Mouse (Mus musculus): ENCODE measurements at regions not wholly inside any gene's neighbourhood (a gene's known extent, or its start where the extent isn't known, plus 50 kb on each side); places are given as distances from the start of the nearest gene placed in this dataset.

DNA sequence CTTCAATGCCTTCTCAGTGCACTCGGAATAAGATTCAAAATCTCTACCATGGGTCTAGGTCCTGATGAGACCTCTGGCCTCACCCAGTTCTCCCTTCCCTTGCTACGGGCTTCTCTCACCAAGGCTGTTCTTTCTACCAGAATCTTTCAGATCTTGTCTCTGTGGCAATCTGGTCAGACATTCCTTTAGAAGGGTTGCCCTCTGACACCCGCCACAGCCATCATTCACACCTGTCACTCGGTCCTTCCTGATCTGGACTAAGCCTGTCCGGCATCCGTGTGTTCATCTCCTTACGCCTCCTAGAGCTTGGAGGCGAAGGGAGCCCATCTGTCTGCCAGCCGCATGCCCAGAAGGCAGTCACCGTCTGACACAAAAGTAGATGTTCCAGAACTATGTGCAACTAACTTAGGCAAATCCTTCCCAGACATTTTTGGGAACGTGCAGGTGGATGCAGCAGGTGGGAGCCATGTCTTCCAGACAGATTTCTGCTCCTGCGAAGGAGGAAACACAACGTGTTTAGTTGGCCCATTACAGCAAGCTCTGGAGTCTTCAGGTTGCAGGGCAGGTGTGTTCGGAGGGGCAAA lies 77.7 kb downstream of the Fam76b start:
- no peak for ATAC-seq

DNA sequence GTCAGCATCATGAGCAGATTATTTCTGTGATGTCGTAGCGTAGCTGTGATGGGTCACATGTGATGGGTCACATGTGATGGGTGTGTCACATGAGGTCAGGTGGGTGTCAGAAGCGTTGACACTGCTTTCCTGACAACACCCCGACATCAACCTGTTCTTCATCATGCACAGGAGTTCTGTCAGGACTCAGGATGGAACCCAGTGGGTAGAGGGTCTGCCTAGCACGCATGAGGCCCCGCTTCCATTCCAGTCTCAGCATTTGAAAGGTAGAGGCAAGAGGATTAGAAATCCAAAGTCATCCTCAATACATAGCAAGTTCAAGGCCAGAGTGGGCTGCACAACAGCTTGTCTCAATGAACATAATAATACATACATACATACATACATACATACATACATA lies 79.2 kb downstream of the Fam76b start:
- no peak for ATAC-seq

DNA sequence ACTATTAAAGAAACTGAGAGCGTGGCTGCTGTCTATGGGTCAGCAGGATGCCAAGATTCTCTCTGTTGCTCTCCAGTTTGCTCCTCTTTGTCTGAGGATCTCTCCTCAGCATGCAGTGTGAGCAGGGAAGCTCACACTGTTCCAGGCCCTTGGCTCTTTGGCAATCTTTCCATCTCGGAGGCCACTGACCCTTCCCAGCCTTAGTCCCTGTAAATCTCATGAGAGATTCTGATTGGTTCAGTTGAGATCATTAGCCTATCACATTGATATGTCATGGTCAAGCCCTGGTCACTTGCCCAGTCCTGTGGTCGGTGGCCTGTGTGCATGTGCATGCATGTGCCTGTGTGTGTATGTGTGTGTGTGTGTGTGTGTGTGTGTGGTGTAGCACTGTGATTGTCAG lies 82.1 kb downstream of the Fam76b start:
- no peak for ATAC-seq

DNA sequence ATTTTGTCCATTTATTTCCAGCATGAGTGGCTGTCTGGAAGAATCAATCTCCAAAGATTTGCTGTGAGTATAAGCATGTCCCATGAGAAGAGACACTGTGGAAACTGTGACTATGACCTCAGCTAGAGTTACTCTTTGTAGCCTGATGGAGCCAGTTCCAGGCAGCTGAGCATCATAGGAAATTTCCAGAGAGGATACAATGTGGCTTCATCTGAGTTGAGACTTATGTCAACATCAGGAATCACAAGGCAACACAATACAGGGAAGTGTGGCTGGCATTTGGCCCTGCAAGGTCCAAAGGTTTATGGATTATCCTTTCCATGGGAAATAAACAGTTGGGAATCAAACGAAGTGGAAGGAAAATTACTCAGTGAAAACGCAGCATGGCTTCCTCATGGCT lies 82.6 kb downstream of the Fam76b start:
- ATAC-seq = no peak

DNA sequence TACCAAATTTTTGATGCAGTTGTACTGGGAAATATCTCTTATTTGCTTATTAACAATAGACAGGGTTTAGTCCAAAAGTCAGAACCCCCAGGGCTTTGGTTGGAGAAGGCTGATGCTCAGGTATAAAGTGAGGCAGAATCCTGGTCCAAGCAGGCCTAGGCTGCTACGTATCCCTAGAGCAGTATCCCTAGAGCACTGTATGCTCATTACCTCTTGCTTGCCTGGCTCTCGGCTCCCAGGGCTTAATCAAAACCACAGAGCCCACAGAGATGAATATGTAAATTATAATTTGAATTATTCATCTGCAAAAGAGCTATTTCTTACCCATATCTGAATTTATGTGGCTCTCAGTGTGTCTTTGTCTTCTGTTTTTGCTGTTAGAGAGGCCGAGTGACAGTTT lies 85.9 kb downstream of the Fam76b start:
- ATAC-seq = no peak

DNA sequence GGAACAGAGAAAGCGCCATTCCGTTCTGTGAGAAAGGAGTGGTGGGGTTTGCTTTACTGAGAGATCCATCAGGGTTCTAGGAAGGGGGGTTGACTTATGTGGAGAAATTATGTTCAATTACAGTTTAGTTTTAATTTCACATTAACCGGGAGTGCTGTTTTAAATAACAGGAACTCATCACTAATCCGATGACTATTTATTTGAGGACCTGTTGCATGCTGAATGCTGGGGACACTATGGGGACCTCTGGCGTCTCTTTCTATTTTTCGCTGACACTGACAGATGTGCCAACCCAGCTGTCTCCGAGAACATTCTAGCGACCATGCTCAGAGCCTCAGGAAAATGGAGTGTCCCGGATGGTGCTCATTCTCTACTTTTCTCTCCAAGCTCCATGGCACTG lies 86.6 kb downstream of the Fam76b start:
- no peak for ATAC-seq

DNA sequence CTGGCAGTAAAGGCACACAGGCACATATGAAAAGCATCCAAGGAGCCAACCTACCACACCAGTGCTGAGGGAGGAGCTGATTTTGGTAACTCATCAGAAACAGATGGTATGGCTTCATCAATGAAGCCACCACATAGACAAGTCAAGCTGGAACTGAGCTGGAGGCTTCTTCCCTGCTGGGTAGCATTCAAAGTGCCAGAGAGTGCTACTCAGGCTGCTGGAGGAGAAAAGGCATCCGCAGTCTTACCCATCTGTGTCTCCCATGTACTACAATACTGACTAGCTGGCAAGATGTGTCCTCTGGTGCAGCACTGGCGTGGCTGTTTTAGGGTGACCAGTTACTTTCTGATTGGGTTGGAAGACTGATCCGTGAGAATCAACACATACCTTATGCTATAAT lies 87.3 kb downstream of the Fam76b start:
- ATAC-seq = no peak

DNA sequence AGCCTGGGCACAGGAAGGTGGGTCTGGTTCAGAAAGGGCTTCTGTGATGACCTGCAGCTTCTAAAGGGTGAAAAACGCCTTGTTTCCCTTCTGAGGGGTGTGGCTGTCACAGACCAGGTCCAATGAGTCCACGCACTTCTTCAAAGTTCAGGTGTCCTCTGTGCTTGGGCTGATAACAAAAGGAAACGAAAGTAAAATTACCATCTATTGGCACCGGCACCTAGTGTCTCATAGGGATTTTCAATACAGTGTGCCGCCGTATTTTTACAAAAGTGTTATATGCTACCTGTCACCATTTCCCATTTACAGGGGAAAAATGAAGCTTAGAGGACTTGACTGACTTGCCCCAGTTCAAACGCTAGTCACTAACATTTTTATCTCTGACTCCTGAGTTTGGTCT lies 89.3 kb downstream of the Fam76b start:
- peak; percentile 46 for ATAC-seq

DNA sequence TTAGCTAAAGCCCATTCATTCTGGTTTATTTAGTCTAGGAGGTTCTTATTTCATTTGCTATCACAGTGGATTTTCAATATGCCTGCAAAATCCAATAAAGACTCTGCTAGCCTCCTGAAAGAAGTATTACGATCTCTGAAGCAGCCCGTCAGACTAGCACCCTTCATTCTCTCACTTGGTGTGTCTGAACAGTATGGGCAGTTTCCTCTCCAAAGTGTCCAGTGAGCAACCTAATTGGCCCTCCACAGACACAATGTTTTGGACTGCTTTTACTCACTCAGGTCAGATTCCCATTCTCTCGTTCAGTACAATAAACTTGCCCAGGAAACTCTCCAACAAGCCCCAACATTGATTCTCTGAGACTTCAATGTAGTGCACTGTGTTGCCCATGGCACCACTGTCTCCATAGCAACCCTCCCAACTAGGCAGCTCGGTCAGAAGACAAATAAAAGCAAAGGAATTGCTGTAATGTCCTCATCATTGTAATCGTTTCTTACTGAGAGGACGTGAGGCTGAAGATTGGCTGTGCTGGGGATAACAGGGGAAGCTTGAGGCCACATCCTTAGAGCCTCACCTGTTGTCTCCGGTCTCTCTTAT lies 91.2 kb downstream of the Fam76b start:
- ATAC-seq = no peak

DNA sequence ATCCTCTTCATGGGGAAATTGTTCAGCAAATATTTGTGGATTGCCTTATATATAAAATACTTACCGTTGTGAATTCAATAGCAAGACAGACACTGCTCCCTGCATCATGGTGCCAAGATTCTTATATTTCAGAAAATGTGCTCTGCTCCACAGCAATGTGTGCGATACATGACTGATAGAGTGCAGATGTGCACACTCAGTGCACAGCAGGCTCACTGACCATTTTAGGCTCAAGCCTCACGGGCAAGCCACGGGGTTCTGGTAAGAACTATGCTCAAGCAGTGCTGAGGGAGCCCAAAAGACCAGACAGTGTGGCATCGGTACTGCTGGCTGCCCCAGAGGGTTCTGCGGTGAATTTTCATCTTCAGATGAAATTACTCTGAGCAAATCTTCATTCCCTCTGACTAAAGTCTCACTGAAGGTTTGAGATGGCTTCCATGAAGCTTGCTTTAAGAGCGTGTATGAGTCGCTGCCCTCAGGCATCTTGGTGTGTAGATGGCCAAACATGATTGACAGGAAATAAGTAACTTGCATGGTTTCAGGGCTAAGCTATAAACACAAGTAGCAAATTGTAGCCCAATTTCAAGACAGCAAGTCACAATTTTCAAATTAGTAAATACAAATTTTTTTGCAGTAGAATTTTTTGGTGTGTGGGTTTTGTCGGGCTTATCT lies 92.4 kb downstream of the Fam76b start:
- ATAC-seq = no peak

DNA sequence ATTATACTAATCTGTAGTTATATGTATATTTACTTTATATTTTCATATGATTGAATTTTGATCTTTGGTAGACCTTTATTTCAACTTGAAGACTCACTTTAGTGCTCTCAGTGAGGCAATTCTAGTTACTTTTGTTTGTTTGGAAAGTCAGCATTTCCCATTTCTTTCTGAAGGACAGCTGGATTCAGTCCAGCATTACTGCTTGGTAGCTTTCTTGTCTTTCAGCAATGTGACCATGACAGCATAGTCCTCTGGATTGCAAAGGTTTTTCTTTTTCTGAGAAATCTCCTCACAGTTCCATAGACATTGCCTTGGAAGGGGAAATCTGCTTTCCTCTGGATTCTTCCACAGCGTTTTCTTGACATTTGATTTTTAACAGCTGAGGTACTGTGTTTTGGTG lies 93.1 kb downstream of the Fam76b start:
- no peak for ATAC-seq

DNA sequence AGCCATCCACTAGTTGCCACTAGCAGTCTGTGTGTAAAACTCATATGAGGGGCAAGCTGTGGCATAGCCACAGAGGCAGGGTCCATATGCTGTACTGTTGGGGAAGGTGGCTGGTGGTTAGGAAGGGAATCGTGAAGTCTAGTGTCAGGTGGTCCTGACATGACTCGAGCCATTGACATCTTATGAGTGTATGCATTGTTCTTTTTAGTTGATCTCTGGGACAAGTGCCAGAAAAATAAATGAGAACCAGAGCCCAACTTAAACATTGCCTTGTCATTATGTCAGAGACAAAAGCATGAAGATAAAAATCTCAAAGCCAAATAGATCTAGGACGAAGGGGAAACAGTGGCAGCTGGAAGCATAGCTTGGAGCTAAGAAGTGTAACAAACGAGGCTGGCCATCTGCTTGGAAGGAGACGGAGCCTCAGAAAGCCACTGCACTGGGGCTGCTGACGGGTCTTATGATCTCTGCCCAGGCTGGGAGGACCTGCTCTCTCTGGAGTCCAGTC lies 104.5 kb downstream of the Fam76b start:
- ATAC-seq = no peak

DNA sequence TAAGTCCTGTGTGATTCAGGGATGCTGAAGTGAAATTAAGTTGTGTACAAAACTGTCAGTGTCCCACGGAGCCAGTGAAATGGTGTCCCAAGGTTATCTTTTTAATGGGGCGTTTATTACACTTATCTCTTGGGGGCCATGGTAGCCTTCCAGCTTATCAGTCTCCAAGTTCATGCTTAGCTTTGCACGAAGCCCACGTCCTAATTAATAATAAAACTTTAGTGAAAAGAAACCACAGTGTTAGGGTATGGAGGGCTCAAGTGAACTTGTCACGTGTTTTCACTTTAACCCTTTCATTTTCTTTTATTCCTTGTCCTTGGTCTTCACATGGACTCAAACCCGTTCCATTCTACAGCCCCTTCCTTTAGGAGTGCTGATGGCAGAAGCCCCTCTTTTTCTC lies 105.9 kb downstream of the Fam76b start:
- ATAC-seq = no peak

DNA sequence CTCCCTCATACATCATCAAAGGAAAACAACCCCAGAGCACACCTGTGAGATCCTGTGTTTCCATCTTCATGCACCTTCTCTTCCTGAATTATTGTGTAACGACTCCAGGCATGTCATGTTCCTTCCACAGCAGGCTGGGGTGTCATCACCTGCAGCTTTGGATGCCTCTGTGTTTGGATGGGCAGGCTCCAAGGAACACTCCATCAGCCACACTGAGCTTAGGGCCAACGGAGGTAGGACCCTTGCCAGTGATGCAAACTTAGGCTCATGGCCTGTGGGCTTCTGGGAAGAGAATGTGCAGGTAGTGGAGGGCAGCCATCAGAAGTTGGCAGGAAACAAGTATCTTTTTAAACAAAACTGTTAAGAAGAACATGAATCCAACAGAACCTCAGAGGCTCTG lies 109.8 kb downstream of the Fam76b start:
- no peak for ATAC-seq

DNA sequence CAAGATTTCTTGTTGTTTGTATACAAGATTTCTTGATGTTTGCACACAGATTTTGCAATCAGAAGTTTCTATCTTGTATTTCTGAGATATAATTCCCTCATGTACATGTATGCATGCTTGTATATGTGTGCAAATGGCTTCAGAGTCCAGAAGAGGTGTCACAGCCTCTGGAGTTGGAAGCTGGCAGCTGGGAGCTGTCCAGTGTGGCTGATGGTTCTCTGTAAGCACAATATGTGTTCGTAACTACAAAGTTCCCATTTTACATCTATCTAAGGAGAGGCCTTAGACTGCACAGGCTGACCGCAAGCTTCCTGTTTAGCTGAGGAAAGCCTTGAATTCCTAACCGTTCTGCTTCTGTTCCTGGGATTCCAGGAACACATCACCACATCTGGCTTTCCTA lies 119.0 kb downstream of the Fam76b start:
- ATAC-seq = no peak

DNA sequence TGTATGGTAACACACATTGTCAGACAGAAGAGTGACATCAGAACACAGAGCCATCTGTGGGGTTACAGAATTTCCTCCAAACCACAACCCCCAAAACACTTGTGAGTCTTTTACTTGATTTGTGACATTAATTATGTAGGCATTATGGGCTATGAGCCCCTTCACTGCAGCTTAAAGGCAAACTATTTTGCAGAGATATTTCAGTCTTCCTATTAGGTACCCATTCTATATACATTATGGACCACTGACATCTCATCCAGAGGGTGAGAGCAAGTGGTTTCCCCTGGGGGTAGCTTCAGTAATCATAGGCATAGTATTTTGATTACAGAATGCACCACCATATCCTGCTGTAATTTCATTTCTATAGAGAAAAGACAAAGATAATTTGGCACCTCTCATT lies 124.6 kb downstream of the Fam76b start:
- no peak for ATAC-seq

DNA sequence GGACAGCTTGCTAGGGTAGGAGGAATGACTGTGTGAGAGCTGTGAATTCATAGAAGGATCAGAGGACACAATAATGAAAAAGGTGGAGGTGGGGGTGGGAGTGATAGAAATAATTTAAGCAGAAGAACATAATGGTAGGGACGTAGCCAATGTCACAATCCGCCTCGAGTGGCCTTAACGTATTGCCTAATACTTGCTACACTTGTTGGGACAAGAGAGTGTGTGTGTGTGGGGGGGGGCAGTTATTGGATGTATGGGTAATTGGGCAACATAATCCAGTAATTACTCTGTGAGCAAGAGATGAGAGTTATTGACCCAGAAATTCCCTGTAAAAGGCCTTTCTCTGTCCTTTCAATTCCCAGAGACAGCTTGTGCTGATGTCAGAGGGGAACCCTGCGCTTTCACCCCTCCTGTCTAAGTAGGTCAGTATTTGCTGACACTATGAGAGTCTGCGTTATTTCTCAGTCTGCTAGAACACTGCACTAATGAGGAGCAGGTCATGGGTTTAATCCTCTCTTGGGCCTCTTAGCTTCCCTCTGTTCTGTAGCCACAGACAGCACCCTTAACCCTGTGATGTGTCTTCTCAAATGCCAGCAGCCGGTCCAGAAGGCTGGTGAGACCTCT lies 135.7 kb downstream of the Fam76b start:
- no peak for ATAC-seq

DNA sequence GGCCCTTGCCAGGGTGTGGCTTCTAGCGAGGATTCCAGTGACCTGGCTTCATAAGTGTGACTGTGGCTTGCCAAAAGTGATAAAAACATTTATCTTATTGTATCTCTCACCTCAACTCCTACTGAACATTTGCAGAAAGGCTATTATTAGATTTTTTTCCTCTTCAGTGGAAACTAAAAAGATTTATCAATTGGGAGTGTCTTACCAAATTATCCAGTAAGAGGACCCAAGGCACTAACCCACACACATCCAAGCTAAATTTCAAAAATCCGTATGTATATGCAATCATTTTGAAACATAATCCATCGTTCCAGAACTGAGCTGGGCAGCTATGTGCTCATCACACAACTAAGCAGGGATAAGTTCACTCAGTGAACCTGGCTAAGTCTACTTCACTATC lies 136.3 kb downstream of the Fam76b start:
- ATAC-seq = no peak

DNA sequence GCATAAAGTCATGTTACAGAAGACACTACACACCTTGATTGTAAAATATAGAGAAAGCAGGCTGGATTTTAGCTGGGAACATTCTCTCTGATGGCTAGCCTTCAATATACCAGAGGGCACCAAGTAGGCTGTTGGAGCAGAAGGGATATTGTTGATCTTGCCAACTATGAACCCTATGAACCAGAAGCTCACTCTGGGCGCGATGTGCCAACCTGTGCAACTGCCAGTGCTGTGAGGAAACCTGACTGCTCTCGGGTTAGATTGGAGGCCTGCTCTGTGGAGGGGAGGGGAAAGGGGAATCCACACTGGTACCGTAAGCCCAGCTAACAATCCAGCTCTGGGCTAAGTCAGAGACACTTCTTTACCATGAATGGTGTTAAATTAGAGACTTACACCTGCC lies 136.7 kb downstream of the Fam76b start:
- ATAC-seq = no peak

DNA sequence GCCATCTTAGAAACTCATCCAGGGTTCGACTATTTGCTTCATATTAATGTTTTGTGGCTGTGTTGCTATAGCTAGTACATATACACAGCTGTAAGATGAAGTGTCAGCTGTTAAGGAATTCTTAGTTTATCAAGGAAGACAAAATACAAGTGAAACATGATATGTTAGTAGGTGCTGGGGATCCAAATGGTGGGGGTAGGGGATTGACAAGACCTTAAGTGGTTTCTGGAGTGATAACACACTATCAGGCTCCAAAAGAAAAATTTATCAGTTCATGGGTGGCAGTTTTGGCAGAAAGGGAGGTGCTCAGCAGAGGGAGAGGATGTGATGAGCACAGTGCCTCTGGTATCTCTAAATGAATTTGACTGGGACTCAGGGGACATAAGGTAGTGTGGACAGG lies 138.7 kb downstream of the Fam76b start:
- ATAC-seq = no peak

DNA sequence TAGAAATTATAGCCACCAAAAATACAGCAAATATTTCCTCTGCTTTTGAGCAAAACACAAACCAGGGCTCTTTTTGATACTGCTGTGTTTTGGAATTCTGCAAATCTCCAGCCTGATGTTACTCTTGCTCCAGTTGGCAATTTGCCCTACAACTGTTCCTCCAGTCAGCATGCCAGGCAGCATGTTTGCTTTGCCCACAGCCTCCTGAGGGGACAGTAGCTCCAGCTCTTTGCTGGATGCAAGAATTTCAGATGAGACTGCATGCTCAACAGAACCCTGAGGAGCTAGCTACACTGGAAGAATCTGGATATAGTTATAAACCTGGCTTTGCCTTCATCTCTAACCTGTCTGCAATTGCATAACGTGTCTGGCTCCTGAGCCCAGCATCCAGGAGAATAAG lies 141.7 kb downstream of the Fam76b start:
- ATAC-seq = no peak

DNA sequence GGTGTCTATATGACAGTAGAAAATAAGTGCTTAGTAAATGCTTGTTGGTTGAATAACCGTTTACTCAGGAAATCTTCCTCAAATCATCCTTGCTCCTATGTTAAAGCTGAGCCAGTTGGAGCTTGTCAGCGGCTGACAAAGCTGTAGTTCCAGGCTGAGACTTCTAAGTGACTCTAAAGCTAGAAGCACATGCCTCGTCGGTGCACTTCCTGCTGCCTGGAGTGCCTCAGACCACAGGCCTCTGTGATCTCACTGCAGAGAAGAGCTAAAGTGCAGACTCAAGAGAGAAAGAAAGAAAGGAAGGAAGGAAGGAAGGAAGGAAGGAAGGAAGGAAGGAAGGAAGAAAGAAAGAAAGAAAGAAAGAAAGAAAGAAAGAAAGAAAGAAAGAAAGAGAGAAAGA lies 146.1 kb downstream of the Fam76b start:
- peak; percentile 46 for ATAC-seq

DNA sequence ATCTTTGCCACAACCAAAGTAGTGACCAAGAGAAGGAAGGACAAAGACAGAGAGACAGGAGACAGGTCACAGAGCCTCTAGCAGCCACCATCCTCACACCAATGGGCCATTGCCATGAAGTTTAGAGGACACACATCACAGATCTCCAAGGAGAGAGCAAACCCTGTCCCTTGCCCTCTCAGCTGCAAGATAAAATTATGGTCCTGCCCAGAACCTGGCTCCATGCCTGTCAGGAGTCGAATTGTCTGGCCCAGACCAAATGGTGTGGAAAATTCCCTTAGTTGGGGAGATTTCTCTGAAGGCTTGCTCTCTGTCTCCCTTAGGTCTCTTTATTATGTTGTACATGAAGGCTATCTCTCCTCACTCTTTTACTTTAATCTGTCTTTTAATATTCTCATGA lies 147.4 kb downstream of the Fam76b start:
- no peak for ATAC-seq

DNA sequence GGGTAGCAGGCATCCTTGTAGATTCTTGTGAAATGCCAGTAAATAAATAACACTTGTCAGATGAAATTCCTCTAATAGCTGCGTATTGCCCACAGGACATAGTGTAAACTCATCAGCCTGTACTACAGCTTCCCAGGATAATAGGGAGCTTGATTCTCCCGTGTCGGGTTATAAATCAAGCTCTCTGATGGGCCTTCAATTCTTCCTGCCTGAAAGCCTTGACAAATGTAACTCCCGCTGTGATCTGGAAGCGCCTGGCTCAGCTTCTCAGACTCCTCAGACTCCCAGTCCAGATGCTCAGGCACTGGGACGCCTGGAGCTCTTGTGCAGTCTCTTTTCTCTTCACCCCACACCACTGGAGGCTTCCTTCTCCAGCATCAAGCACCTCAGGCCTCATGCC lies 151.3 kb downstream of the Fam76b start:
- ATAC-seq = no peak

Data from activated CD4-positive, CD25-positive, alpha-beta regulatory T cell, adult 4 months (primary cell).